Mouse (Mus musculus): ENCODE data around the gene Uchl5. TPM values are rescaled to one million over a fixed set of nuclear protein-coding genes. Genes with fewer than 3 reads are reported as not detected.

Uchl5 gene
- 45.3 and 47.5 TPM in 2 replicates for polyA plus RNA-seq (2015; fragmentation: Nextera tagmentation; extraction: Ambion mirVana)

DNA sequence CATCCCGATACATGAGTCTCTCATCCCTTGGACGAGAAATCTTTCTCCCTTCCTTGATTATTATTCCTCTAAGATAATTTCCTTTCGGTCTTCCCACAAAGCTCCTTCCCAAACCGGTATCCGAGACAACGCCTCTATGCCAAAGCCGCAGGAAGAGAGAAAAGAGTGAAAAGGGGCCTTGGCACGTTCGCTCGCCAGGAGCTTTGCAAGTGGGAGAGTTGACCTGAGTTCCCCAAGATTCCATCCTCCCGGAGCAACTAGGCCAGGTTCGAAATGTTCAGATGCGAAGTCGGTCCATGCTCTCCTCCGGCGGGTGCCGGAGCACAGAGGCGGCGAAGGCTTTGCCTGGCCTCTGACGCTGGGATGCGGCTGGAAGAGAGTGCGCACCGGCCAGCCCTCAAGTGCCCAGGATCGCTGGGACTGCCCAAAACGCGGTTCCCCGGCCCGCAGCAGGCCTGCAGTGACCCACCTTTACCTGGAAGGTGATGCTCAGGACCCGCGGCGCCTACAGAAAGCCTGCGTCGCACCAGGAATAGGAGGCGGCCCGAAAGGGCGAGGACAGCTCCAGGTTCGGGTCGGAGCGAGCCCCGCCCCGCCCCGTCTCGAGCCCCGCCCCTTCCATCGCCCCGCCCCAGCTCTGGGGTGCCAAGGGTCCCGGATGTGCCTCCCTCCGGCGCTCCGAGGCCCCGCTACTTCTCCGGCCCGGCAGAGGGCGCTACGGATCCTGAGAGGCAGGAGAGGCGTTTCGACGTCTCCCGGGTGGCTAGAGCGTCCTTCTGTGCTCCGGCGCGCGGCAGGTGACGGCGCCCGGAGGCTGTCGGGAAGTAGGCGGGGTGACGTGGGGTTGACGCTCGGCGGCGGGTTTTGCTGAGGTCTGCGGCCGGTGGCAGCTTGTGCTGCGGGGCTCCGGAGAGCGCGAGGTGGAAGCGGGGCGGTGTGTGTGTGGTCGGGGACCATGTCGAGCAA is at the start of gene Uchl5, which contains the start of gene Trove2:
Gene Uchl5, plus strand, starts transcription at position 827 of the 966 bp plus-strand sequence.
Gene Trove2, minus strand, starts transcription at position 623 of the 966 bp plus-strand sequence.
- peak; percentile 94 for ATAC-seq

DNA sequence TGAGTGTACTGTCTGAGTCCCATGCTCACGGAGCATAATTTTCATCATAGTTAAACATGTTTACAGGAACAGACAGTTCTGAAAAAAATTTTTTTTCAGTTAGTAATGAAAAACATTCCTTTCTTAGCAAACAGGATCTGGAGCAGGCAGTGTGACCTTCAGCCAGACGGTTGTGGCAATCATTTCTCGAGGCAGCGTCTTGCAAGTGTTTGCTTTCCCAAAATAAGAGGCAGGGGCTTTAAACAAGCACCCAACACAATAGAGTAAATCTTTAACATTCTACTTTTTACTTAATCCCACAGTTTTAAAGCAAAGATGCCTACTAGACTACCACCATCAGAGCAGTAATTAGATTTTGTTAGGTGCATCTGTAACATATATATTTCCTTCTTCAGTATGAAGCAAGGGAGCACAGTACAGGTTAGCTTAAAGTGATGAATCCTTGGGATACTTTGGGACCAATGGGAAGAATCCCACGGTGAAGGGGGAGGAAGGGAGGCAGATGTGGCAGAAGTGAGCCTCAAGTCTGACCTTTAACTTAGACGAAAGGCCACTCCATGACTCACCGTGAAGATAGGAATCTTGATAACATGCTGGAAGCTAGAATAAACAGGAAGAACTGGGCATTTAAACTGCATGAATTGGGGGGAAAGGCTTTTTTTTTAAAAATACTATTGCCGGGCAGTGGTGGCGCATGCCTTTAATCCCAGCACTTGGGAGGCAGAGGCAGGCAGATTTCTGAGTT is 49.2 kb upstream of the Uchl5 start:
- no peak for TF ChIP-seq CTCF (IDR thresholded peaks at IDR 0.05; ENCODE audit: low read depth)
- TF ChIP-seq EP300 (IDR thresholded peaks at IDR 0.05; ENCODE audit: low read depth), result no peak
- no peak for DNase-seq

More for the DNA sequence above, at the start of gene Uchl5, which contains the start of gene Trove2:
- no peaks in the 10 kb centered on the region for H3K27me3 ChIP-seq (ENCODE audit: insufficient read depth, low read length)
- H3K4me1 ChIP-seq (ENCODE audit: insufficient read depth), result 0 out of 2 replicates have a peak, but pooled peaks cover 2% of the 10 kb centered on the region
- no peaks in the 10 kb centered on the region for H3K9me3 ChIP-seq (ENCODE audit: low read length)
- H3K4me3 ChIP-seq (ENCODE audit: low read depth, low read length), result peak within 1 kb of the TSS; percentile 95
- peak within 1 kb of the TSS; percentile 88 for H3K27ac ChIP-seq (ENCODE audit: low read depth)
- DNase-seq, result peak; percentile 99
- WGBS (ENCODE audit: insufficient replicate concordance), result under 1% methylated on average over 83 of the region's 84 CpGs
- peak within 1 kb of the TSS; percentile 81 for H3K4me2 ChIP-seq (ENCODE audit: low read depth, low read length)
- H3K9ac ChIP-seq (replicated peaks), result peak within 1 kb of the TSS; percentile 95
- TF ChIP-seq CTCF (IDR thresholded peaks at IDR 0.05; ENCODE audit: low read depth) (peak; percentile 99), EP300 (IDR thresholded peaks at IDR 0.05; ENCODE audit: low read depth) (peak; percentile 31; the same call in 1 of the 2 replicates)
- H3K36me3 ChIP-seq (replicated peaks; ENCODE audit: insufficient read depth, low read length), result 0 out of 2 replicates have a peak, but pooled peaks cover 3% of the 10 kb centered on the region

DNA sequence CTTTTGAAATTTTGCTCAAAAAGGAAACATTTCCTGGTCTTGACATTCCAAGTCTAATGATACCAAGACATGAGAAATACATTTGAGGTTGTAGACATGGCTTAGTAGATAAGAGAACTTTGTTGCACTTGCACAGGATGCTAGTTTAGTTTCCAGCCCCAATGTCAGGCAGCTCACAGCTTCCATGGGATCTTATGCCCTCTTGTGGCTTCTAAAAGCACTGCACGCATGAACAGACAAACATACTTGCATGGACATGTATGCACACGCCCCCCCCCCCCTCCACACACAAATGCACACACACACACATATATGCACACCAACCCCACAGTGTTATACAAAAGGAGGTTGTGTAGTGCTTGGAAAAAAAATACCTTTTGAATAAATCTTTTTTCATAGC is 46.2 kb upstream of the Uchl5 start:
- no peaks in the 10 kb centered on the region for H3K4me1 ChIP-seq (ENCODE audit: insufficient read depth)
- no peaks in the 10 kb centered on the region for H3K27me3 ChIP-seq (ENCODE audit: insufficient read depth, low read length)
- no peak overlapping the region for H3K4me2 ChIP-seq (ENCODE audit: low read depth, low read length)
- no peaks in the 10 kb centered on the region for H3K36me3 ChIP-seq (replicated peaks; ENCODE audit: insufficient read depth, low read length)
- H3K27ac ChIP-seq (ENCODE audit: low read depth), result no peak overlapping the region
- peak; percentile 69 for ATAC-seq
- H3K4me3 ChIP-seq (ENCODE audit: low read depth, low read length), result no peak overlapping the region
- no peak overlapping the region for H3K9ac ChIP-seq (replicated peaks)
- DNase-seq, result peak; percentile 58
- TF ChIP-seq CTCF (IDR thresholded peaks at IDR 0.05; ENCODE audit: low read depth) (peak; percentile 81), EP300 (IDR thresholded peaks at IDR 0.05; ENCODE audit: low read depth) (no peak)
- WGBS (ENCODE audit: insufficient replicate concordance), result 75% methylated on average over 2 of the region's 2 CpGs
- no peaks in the 10 kb centered on the region for H3K9me3 ChIP-seq (ENCODE audit: low read length)

More for the DNA sequence above, 49.2 kb upstream of the Uchl5 start:
- no peak for ATAC-seq
- H3K27ac ChIP-seq (ENCODE audit: low read depth), result no peak overlapping the region
- no peaks in the 10 kb centered on the region for H3K4me1 ChIP-seq (ENCODE audit: insufficient read depth)
- no peaks in the 10 kb centered on the region for H3K36me3 ChIP-seq (replicated peaks; ENCODE audit: insufficient read depth, low read length)
- H3K4me2 ChIP-seq (ENCODE audit: low read depth, low read length), result no peak overlapping the region
- no peak overlapping the region for H3K4me3 ChIP-seq (ENCODE audit: low read depth, low read length)
- no peaks in the 10 kb centered on the region for H3K9me3 ChIP-seq (ENCODE audit: low read length)
- no peaks in the 10 kb centered on the region for H3K27me3 ChIP-seq (ENCODE audit: insufficient read depth, low read length)
- H3K9ac ChIP-seq (replicated peaks), result no peak overlapping the region
- 45% methylated on average over 9 of the region's 9 CpGs for WGBS (ENCODE audit: insufficient replicate concordance)

DNA sequence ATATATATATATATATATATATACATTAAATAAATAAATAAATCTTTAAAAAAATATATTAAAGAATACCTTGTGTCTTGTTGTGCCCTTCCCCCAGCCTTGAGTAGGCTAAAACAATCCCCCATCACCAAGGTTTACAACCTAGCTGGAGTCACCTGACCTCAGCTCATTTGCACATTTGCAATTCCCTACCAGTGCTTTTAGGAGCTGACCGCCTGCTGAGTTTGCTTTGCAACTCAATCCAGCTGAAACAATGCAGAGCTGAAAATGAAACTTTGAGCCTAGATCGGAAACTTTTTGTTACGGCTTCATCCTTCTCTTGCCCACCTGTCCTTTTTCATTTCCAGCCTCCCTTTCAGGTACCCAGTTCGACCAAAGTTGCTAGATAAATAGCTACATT is 45.4 kb upstream of the Uchl5 start:
- H3K4me3 ChIP-seq (ENCODE audit: low read depth, low read length), result no peak overlapping the region
- H3K36me3 ChIP-seq (replicated peaks; ENCODE audit: insufficient read depth, low read length), result no peaks in the 10 kb centered on the region
- H3K27me3 ChIP-seq (ENCODE audit: insufficient read depth, low read length), result no peaks in the 10 kb centered on the region
- DNase-seq (no peak), ATAC-seq (no peak)
- H3K9ac ChIP-seq (replicated peaks), result no peak overlapping the region
- H3K9me3 ChIP-seq (ENCODE audit: low read length), result no peaks in the 10 kb centered on the region
- no peak overlapping the region for H3K4me2 ChIP-seq (ENCODE audit: low read depth, low read length)
- H3K4me1 ChIP-seq (ENCODE audit: insufficient read depth), result no peaks in the 10 kb centered on the region
- H3K27ac ChIP-seq (ENCODE audit: low read depth), result no peak overlapping the region
- TF ChIP-seq EP300 (IDR thresholded peaks at IDR 0.05; ENCODE audit: low read depth), result no peak
- TF ChIP-seq CTCF (IDR thresholded peaks at IDR 0.05; ENCODE audit: low read depth), result no peak
- 71% methylated on average over 4 of the region's 4 CpGs for WGBS (ENCODE audit: insufficient replicate concordance)

DNA sequence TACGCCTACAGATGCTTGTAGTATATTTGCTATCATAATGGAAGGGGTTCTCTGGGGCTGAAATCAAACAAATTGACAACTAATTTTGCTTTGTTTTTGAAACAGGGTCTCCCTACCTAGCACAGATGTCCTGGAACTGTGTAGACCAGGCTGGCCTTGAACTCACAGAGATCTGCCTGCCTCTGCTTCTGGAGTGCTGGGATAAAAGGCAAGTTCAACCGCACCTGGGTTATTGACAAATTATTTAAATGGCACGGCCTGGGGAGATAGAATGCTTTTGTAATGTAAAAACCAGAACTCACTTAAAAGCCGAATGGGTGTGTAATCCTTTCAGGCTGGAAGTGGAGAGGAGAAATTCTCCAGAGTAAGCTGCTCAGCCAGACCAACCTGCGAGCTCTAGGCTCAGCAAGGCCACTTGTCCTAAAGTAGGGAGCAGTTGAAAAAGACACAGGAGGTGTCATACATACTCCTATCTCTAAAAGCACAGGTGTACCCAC is 43.1 kb upstream of the Uchl5 start:
- ATAC-seq, result no peak

More for the DNA sequence above, 43.1 kb upstream of the Uchl5 start:
- H3K4me1 ChIP-seq (ENCODE audit: insufficient read depth), result no peaks in the 10 kb centered on the region
- no peak overlapping the region for H3K4me3 ChIP-seq (ENCODE audit: low read depth, low read length)
- H3K4me2 ChIP-seq (ENCODE audit: low read depth, low read length), result no peak overlapping the region
- H3K9me3 ChIP-seq (ENCODE audit: low read length), result no peaks in the 10 kb centered on the region
- H3K9ac ChIP-seq (replicated peaks), result no peak overlapping the region
- TF ChIP-seq EP300 (IDR thresholded peaks at IDR 0.05; ENCODE audit: low read depth), result no peak
- TF ChIP-seq CTCF (IDR thresholded peaks at IDR 0.05; ENCODE audit: low read depth), result no peak
- 75% methylated on average over 5 of the region's 5 CpGs for WGBS (ENCODE audit: insufficient replicate concordance)
- DNase-seq, result no peak
- no peaks in the 10 kb centered on the region for H3K27me3 ChIP-seq (ENCODE audit: insufficient read depth, low read length)
- H3K27ac ChIP-seq (ENCODE audit: low read depth), result no peak overlapping the region
- no peaks in the 10 kb centered on the region for H3K36me3 ChIP-seq (replicated peaks; ENCODE audit: insufficient read depth, low read length)

Measured in liver, postnatal 0 days (tissue).